Mouse (Mus musculus) bone marrow macrophage, adult 2 months (primary cell): ENCODE measurements around the gene Zfyve9. TPM values are rescaled to one million over a fixed set of nuclear protein-coding genes. Genes with fewer than 3 reads are reported as not detected.
A peak's percentile ranks its signal among the peaks of the same experiment; 100 is the strongest.

ENCODE experiments used
- H3K27ac ChIP-seq: 2 replicates; pipeline ENCODE4 v1.5.1; 2012; ENCODE audit warnings: low read depth, low read length; ENCODE audit not compliant: insufficient read depth
- H3K4me1 ChIP-seq: 2 replicates; pipeline ENCODE4 v1.6.1; 2012; ENCODE audit warnings: low read length; ENCODE audit not compliant: control insufficient read depth, insufficient read depth
- H3K4me3 ChIP-seq: 2 replicates; pipeline ENCODE4 v1.5.1; 2012; ENCODE audit warnings: mild to moderate bottlenecking, low read length, moderate library complexity; ENCODE audit not compliant: insufficient read depth
- CTCF ChIP-seq: IDR thresholded peaks from 2 replicates; pipeline ENCODE4 v1.5.1; 2012; ENCODE audit warnings: low read depth, mild to moderate bottlenecking, low read length, moderate library complexity
- POLR2A ChIP-seq: IDR thresholded peaks from 2 replicates; pipeline ENCODE4 v1.6.1; 2012; ENCODE audit warnings: mild to moderate bottlenecking, low read depth, low read length, borderline replicate concordance
- polyA plus RNA-seq: library from polyadenylated mRNA; stranded (reverse); fragments of >200 nt; gene quantifications from 2 replicates; pipeline ENCODE4 v1.2.4, GENCODE M21; 2012; ENCODE audit not compliant: missing spikeins, insufficient read depth, insufficient read length

Gene Zfyve9
- polyA plus RNA-seq, 1 experiment: 2.0 TPM

DNA sequence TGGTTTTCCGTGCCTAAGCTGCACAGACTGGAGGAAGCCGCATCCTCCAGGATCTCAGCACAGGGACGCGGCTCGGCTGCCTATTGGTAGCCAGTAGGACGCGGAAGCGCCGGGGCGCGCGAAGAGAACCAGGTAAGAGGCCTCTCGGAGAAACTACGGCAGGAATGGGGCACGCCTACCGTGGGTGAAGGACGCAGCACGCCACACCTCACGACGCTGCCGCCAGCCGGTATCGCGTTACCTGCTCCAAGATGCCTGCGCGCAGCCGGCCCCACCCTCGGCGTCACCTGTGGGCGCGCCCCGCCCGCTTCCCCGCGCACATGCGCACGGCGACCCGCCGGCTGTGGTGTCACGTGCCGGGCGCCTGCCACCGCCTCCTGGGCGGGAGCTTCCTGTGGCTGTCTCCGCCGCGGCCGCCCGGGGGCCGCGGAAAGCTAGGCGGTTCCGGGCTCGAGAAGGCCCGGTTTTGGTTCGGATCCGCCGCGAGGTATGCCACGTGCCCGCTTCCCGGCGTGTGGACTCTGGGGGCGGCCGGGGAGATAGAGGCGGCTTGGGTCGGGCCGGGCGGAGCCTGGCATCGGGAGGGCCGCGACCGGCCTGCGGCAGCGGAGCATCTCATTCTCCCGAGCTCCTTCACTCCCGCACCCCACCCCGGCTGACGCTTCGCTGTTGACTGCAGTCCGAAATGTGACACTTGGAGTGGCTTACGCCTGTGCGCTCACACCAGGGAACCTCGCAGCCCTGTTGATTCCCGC lies 160.8 kb downstream of the Zfyve9 start, which contains the start of gene Cc2d1b:
Gene Cc2d1b (plus strand): TSS at position 354 of the 755 bp plus-strand sequence.
- peaks cover 23% of the 10 kb centered on the region for H3K4me1 ChIP-seq
- peak within 1 kb of the TSS; percentile 66 for H3K4me3 ChIP-seq
- TF ChIP-seq CTCF: no peak
- TF ChIP-seq POLR2A: 0 out of 2 replicates have a peak, but pooled peaks have one; percentile 9
- peak within 1 kb of the TSS; percentile 42 for H3K27ac ChIP-seq

- TF ChIP-seq POLR2A: no peak
- no peak for TF ChIP-seq CTCF
- H3K4me1 ChIP-seq: peaks cover 22% of the 10 kb centered on the region
- peak overlapping the region; percentile 42 for H3K27ac ChIP-seq
- H3K4me3 ChIP-seq: peak overlapping the region; percentile 66
Measured at GRCm38 (mm10) chr4:108619165-108619564, 161.4 kb downstream of the Zfyve9 start.

DNA sequence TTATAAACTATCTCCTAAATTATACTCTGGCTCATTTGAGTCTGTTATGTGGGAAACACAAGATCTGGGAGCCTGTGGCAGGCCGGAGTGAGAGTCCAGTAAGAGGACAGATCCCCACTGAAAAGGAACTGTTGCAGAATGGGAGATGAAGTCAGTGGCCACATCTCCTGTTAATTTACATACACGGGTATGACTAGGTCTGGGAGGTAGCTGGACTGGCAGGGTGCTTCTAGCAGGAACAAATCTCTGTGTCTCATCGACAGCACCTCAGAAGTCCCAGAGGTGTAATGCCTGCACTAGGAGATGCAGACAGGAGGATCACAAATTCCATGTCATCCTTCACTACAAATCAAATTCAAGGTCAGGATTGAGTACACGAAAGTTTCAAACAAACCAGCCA lies 162.0 kb downstream of the Zfyve9 start:
- Histone ChIP-seq H3K4me1 (peaks cover 18% of the 10 kb centered on the region), H3K4me3 (peak overlapping the region; percentile 66), H3K27ac (no peak overlapping the region)
- TF ChIP-seq CTCF (no peak), POLR2A (no peak)

DNA sequence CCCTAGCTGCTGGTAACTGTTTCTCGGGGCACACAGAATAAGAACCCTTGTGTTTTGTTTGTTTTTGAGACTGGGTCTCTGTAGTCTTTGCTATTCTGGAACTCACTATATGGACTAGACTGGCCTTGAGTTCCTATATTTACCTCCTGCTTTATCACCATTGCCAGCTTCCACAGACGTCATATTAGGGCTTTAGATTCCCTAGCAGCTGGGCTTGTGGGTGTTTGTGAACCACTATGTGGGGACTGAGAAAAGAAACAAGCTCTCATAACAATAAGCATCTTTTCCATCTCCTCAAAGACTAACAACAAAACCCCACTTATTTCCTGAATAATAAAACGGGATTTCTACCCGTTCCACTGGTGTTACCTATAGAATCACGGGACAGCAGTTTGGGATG lies 169.7 kb downstream of the Zfyve9 start:
- Histone ChIP-seq H3K27ac (no peak overlapping the region), H3K4me1 (no peaks in the 10 kb centered on the region), H3K4me3 (no peak overlapping the region)
- no peak for TF ChIP-seq CTCF
- no peak for TF ChIP-seq POLR2A

GRCm38 (mm10) chr4:108608651-108609050 lies 171.9 kb downstream of the Zfyve9 start:
- Histone ChIP-seq H3K27ac (no peak overlapping the region), H3K4me3 (no peak overlapping the region), H3K4me1 (no peaks in the 10 kb centered on the region)
- TF ChIP-seq CTCF (no peak), POLR2A (no peak)

DNA sequence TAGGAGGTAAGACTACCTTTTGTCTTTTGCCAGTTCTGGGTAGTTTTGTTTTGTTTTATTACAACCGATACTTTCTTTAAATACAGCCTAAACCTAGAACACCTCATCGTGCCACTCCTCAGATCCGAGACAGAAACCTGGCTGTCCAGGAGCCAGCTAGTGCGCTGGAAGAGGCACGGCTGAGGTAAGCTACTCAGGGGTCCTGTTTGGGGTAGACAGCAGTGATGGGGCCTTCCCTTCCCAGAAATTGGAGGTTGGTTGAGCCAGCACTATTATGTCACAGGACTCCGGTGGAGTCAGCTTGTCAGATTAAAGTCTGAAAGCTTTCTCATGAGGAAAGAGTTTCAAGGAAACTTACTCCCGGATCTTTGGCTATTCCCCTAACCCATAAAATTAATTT lies 178.7 kb downstream of the Zfyve9 start:
- no peak overlapping the region for H3K27ac ChIP-seq
- peaks cover 6% of the 10 kb centered on the region for H3K4me1 ChIP-seq
- TF ChIP-seq CTCF (no peak), POLR2A (no peak)
- H3K4me3 ChIP-seq: no peak overlapping the region

- no peak overlapping the region for H3K4me3 ChIP-seq
- peaks cover 6% of the 10 kb centered on the region for H3K4me1 ChIP-seq
- H3K27ac ChIP-seq: peak overlapping the region; percentile 19; the same call in 1 of the 2 replicates
- no peak for TF ChIP-seq CTCF
- no peak for TF ChIP-seq POLR2A
Measured at GRCm38 (mm10) chr4:108598306-108598705, 182.3 kb downstream of the Zfyve9 start.

- TF ChIP-seq POLR2A (no peak), CTCF (no peak)
- H3K4me3 ChIP-seq: no peak overlapping the region
- peaks cover 6% of the 10 kb centered on the region for H3K4me1 ChIP-seq
- no peak overlapping the region for H3K27ac ChIP-seq
Measured at GRCm38 (mm10) chr4:108595785-108596184, 184.8 kb downstream of the Zfyve9 start.

DNA sequence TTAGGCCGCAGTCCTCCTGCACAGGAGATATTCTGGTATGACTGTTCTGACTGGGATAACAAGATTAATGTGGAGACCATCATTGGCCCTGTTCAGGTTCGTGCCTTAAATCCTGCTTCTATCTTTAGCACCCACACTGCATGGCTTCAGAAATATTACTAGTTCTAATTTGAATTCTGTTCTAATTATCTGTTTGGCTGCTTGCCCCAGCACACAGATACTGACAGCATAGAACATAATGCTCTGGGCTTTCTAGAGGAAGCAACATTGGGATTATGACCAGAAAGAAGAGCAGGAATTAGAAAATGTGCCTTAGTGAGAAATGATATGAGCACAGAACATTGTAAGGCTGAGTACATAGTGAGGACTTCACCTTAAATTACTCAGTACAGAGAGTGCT lies 187.2 kb downstream of the Zfyve9 start:
- Histone ChIP-seq H3K27ac (no peak overlapping the region), H3K4me3 (no peak overlapping the region), H3K4me1 (peaks cover 10% of the 10 kb centered on the region)
- TF ChIP-seq CTCF: no peak
- no peak for TF ChIP-seq POLR2A

Other genes with a start within 250 kb of the Zfyve9 start
- gene Prpf38a, start 201.5 kb downstream of the Zfyve9 start, polyA plus RNA-seq: 29.7 and 31.4 TPM in 2 replicates
- 1.1 and 1.3 TPM in 2 replicates for gene Orc1, start 201.4 kb downstream of the Zfyve9 start, polyA plus RNA-seq
- 37.9 and 49.0 TPM in 2 replicates for gene Cc2d1b, start 160.9 kb downstream of the Zfyve9 start, polyA plus RNA-seq
- not detected in 2 replicates for gene 3110021N24Rik, start 61.1 kb downstream of the Zfyve9 start, polyA plus RNA-seq
- gene Btf3l4, start 52.8 kb upstream of the Zfyve9 start, polyA plus RNA-seq: 46.4 and 51.1 TPM in 2 replicates
- gene Txndc12, start 53.8 kb upstream of the Zfyve9 start, polyA plus RNA-seq: 62.4 and 68.9 TPM in 2 replicates
- gene Kti12, start 67.0 kb upstream of the Zfyve9 start, polyA plus RNA-seq: 10.2 TPM in 2 replicates
- gene A730015C16Rik, start 67.8 kb upstream of the Zfyve9 start, polyA plus RNA-seq: not detected in 2 replicates
- not detected in 2 replicates for gene Rab3b, start 98.3 kb upstream of the Zfyve9 start, polyA plus RNA-seq
- gene Nrd1, start 219.9 kb upstream of the Zfyve9 start, polyA plus RNA-seq: 117 and 130 TPM in 2 replicates